Mouse (Mus musculus) E14TG2a.4 (cell line): ENCODE measurements around the gene Magoh.

Experiments
- CTCF ChIP-seq: conservative IDR thresholded peaks from 2 replicates; pipeline ENCODE4 v1.5.1; 2014; ENCODE audit warnings: low read length
- NANOG ChIP-seq: IDR thresholded peaks from 2 replicates; pipeline ENCODE4 v1.6.1; 2014; ENCODE audit warnings: borderline replicate concordance, low read length, mixed read lengths

- TF ChIP-seq CTCF (no peak), NANOG (no peak)
Observed at GRCm38 (mm10) chr4:107899211-107899927, 19.8 kb downstream of the Magoh start.
